Mouse (Mus musculus) T-cell, adult 66 days (primary cell): Measurements from ENCODE around the gene Gm6676. TPM values are rescaled to one million over a fixed set of nuclear protein-coding genes. Genes with fewer than 3 reads are reported as not detected.

Experiments
- total RNA-seq, 2 experiments: library from RNA; stranded (reverse); gene quantifications; 3 replicates in 1 of 2; 4 replicates in 1 of 2; pipeline ENCODE4 v1.2.4; 2023

Gm6676 gene
- total RNA-seq: not detected

DNA sequence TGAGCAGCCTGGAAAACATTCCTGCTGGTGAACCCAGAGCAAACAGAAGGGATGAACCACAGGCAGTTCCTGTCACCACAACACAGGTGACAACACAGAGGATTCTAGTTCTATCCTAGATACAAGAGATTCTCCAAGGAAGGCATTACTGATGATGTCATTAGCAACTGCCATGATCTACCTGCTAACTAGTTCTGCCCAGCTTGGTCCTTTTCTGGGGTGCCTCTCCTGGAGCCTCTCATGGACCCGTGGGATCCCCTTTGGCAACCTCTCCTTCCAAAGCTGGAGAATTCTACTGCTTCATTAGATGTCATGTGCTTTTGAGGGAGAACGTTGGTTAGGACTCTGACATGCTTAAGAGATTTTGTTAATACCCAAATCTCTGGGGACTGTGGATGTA lies at the start of gene Gm6676:
Gene Gm6676, minus strand, starts transcription at position 101 of the 400 bp plus-strand sequence.

DNA sequence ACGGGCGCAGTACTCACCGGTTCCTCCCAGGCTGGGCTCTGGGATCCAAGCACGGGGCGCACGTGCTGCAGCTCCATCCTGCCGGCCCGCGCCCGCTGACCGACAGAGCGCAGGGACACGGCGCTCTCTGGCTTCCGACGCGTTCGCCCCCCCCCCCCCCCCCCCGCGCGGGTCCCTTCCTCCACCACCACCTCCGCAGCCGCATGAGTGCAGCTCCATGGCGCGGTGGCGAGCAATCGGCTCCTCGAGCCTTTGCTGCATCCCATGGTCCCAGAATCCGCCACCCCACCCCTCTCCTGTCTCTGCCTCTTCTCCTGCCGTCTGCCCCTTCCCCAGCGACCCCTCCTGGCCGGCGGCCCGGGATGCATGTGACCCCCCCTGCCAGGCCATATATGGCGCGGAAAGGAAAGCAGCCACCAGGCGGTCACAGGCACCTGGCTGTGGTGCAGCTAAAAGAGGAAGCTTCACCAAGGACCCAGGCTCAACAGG lies 49.3 kb upstream of the Gm6676 start, which contains the start of gene Gm3512:
Gene Gm3512, minus strand, starts transcription at position 51 of the 489 bp plus-strand sequence.

DNA sequence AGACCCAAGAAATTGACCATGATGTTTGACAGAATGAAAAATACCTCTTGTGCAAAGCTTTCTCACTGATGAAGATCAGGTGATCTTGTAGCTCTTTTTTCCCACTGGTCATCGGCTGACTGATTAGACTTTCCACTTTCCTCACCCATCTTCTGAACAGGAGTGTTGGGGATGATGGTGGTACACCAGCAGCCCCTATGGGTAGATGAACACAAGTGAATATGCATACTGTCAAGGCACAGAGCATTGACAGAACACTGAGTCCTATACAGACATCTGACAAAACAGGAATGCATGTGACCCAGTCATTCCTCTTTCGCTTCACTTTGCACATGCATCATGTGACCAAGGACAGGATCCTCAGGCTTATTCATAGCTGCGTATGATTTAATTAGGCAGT lies 24.7 kb downstream of the Gm6676 start, which contains the start of gene Gm3696:
Gene Gm3696, minus strand, starts transcription at position 101 of the 400 bp plus-strand sequence.

Other genes with a start within 250 kb of the Gm6676 start
- under 1 TPM; 0.44 to 0.59 TPM for gene Gm3667, start 235.4 kb downstream of the Gm6676 start, total RNA-seq
- gene Gm6356, start 151.6 kb downstream of the Gm6676 start, total RNA-seq: not detected
- gene Gm10406, start 98.0 kb downstream of the Gm6676 start, total RNA-seq: under 1 TPM in 1 of 2 experiments, not detected in 1; 0.44 TPM
- not detected for gene Gm3685, start 80.4 kb downstream of the Gm6676 start, total RNA-seq
- gene Gm3696, start 24.8 kb downstream of the Gm6676 start, total RNA-seq: not detected
- 1 to 10 TPM in 1 of 2 experiments, under 1 TPM in 1; 0.29 to 1.1 TPM for gene Gm3512, start 49.1 kb upstream of the Gm6676 start, total RNA-seq
- gene Gm16434, start 69.1 kb upstream of the Gm6676 start, total RNA-seq: not detected
- not detected for gene Gm3727, start 139.3 kb upstream of the Gm6676 start, total RNA-seq
- gene Gm3739, start 189.6 kb upstream of the Gm6676 start, total RNA-seq: 1 to 10 TPM; 1.0 to 1.6 TPM
- not detected for gene Gm5797, start 207.0 kb upstream of the Gm6676 start, total RNA-seq
- gene Gm8374, start 239.7 kb upstream of the Gm6676 start, total RNA-seq: not detected